Mouse (Mus musculus) testis, adult 2 months (tissue): ENCODE measurements around the gene Ankrd7. TPM values are rescaled to one million over a fixed set of nuclear protein-coding genes. Genes with fewer than 3 reads are reported as not detected.

Experiments used
- H3K27ac ChIP-seq: fragments of 200-500 bp; 2 replicates; pipeline ENCODE4 v1.5.1; 2012; ENCODE audit warnings: low read depth, low read length; ENCODE audit not compliant: control insufficient read depth, insufficient read depth
- H3K27me3 ChIP-seq: fragments of 200-500 bp; 2 replicates; pipeline ENCODE4 v1.6.1; 2012; ENCODE audit warnings: mild to moderate bottlenecking, low read length, moderate library complexity; ENCODE audit not compliant: control insufficient read depth, insufficient read depth
- H3K36me3 ChIP-seq: fragments of 200-500 bp; 2 replicates; pipeline ENCODE4 v1.6.1; 2012; ENCODE audit warnings: mild to moderate bottlenecking, low read length; ENCODE audit not compliant: control insufficient read depth, insufficient read depth
- H3K4me1 ChIP-seq: fragments of 200-500 bp; 2 replicates; pipeline ENCODE4 v1.6.1; 2012; ENCODE audit warnings: low read length; ENCODE audit not compliant: control insufficient read depth, insufficient read depth
- H3K4me3 ChIP-seq: fragments of 200-500 bp; 2 replicates; pipeline ENCODE4 v1.5.1; 2012; ENCODE audit warnings: low read depth, mild to moderate bottlenecking, low read length, moderate library complexity, mixed read lengths; ENCODE audit not compliant: control insufficient read depth
- CTCF ChIP-seq: fragments of 200-500 bp; IDR thresholded peaks from 2 replicates; pipeline ENCODE4 v1.5.1; 2012; ENCODE audit warnings: low read depth, mild to moderate bottlenecking, inconsistent platforms, low read length, moderate library complexity; ENCODE audit not compliant: control insufficient read depth, insufficient read depth, insufficient replicate concordance
- POLR2A ChIP-seq: fragments of 200-500 bp; IDR thresholded peaks from 2 replicates; pipeline ENCODE4 v1.6.1; 2012; ENCODE audit warnings: low read depth, mild to moderate bottlenecking, inconsistent platforms, low read length, moderate library complexity; ENCODE audit not compliant: control insufficient read depth
- polyA plus RNA-seq: library from polyadenylated mRNA; depleted of rRNA; stranded (reverse); fragments of >200 nt; gene quantifications from 2 replicates; pipeline ENCODE4 v1.2.3, GENCODE M21; 2012; rRNA removed

Ankrd7 gene
- polyA plus RNA-seq, 1 experiment, result 55.8 TPM

DNA sequence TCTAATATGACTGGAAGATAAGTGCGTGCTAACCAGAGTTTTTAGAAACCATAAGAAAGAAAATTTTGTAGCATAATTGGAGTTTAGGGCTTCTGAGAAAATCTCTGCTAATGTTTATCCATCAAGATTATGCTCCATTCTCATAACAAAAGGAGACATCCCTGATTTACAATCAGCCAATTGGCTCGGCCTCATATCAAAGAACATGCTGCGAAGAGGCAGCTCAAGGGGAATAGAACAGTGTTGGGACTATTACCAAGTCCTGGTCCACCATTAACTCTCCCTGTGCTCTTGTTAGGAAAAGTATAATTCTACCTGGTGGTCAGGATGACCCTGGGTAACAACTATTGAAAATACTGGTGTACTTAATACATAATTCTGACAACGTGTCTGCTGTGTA lies 50.4 kb downstream of the Ankrd7 start:
- Histone ChIP-seq H3K36me3 (no peaks in the 10 kb centered on the region), H3K4me1 (no peaks in the 10 kb centered on the region), H3K27me3 (no peaks in the 10 kb centered on the region), H3K27ac (no peak overlapping the region), H3K4me3 (no peak overlapping the region)
- TF ChIP-seq CTCF (no peak), POLR2A (no peak)

Other genes starting within 250 kb of the Ankrd7 start
- 16.7 and 25.5 TPM in 2 replicates for gene Lsm8, start 17.7 kb upstream of the Ankrd7 start, polyA plus RNA-seq